Mouse (Mus musculus) neural tube, embryonic 11.5 days (tissue): Measurements from ENCODE around the gene Slc45a1. TPM values are rescaled to one million over a fixed set of nuclear protein-coding genes. Genes with fewer than 3 reads are reported as not detected.

Experiments used
- ATAC-seq: fragments of 200-750 bp; cut with Nextera tagmentation; 2 replicates; pipeline ENCODE4 v1.8.0; 2017; ENCODE audit warnings: moderate number of reproducible peaks, mild to moderate bottlenecking, moderate TSS enrichment, moderate library complexity; ENCODE audit not compliant: insufficient read depth, low FRiP score, low TSS enrichment
- DNase-seq: peaks from one replicate; pipeline ENCODE4 v3.0.0-alpha.2; 2015; ENCODE audit warnings: low spot score
- H3K27ac ChIP-seq: fragments of 300-500 bp; sonication (generic); 2 replicates; pipeline ENCODE4 v1.5.1; 2014; ENCODE audit warnings: low read depth, mild to moderate bottlenecking, low read length
- H3K27me3 ChIP-seq: fragments of 300-500 bp; sonication (generic); 2 replicates; pipeline ENCODE4 v1.6.1; 2014; ENCODE audit warnings: mild to moderate bottlenecking, low read length, mixed read lengths; ENCODE audit not compliant: control insufficient read depth, insufficient read depth
- H3K36me3 ChIP-seq: fragments of 300-500 bp; sonication (generic); 2 replicates; pipeline ENCODE4 v1.6.1; 2014; ENCODE audit warnings: mild to moderate bottlenecking, low read length, moderate library complexity, mixed read lengths; ENCODE audit not compliant: control insufficient read depth, insufficient read depth
- H3K4me1 ChIP-seq: fragments of 300-500 bp; sonication (generic); 2 replicates; pipeline ENCODE4 v1.6.1; 2014; ENCODE audit warnings: low read length, mixed read lengths; ENCODE audit not compliant: control insufficient read depth, insufficient read depth
- H3K4me2 ChIP-seq: fragments of 300-500 bp; sonication (generic); 2 replicates; pipeline ENCODE4 v1.6.1; 2014; ENCODE audit warnings: low read depth, mild to moderate bottlenecking, moderate library complexity
- H3K4me3 ChIP-seq: fragments of 300-500 bp; sonication (generic); 2 replicates; pipeline ENCODE4 v1.5.1; 2014; ENCODE audit warnings: low read depth, low read length
- H3K9ac ChIP-seq: fragments of 300-500 bp; sonication (generic); 2 replicates; pipeline ENCODE4 v1.6.1; 2014; ENCODE audit warnings: mild to moderate bottlenecking, low read length
- H3K9me3 ChIP-seq: fragments of 300-500 bp; sonication (generic); 2 replicates; pipeline ENCODE4 v1.6.1; 2016; ENCODE audit warnings: low read length; ENCODE audit not compliant: control insufficient read depth
- WGBS: fragments of 180-500 bp; shearing (Covaris S2); extraction: QIAGEN DNeasy Blood & Tissue Kit; methylation state at CpG from one replicate; pipeline ENCODE4 v1.1.7; 2014; 5-methylcytosine and 5-hydroxymethylcytosine counted together
- polyA plus RNA-seq: library from polyadenylated mRNA; unstranded; fragments of >200 nt; fragmentation: Nextera tagmentation; extraction: Ambion mirVana; gene quantifications from 2 replicates; pipeline ENCODE4 v1.2.1, GENCODE M21; 2014

Gene Slc45a1
- polyA plus RNA-seq, 1 experiment from 2014 or later, result 8.8 TPM

- no peak overlapping the region for H3K27ac ChIP-seq
- no peaks in the 10 kb centered on the region for H3K27me3 ChIP-seq
- H3K4me1 ChIP-seq, result peaks cover 12% of the 10 kb centered on the region
- DNase-seq, result no peak
- H3K4me2 ChIP-seq, result no peak overlapping the region
- H3K9ac ChIP-seq, result no peak overlapping the region
- H3K36me3 ChIP-seq, result no peaks in the 10 kb centered on the region
- ATAC-seq, result no peak
- WGBS, result 63% methylated on average over 7 of the region's 8 CpGs
- H3K4me3 ChIP-seq, result no peak overlapping the region
- H3K9me3 ChIP-seq, result no peaks in the 10 kb centered on the region
These were observed 34.0 kb upstream of the Slc45a1 start for GRCm38 (mm10) chr4:150685778-150686493.

- Histone ChIP-seq H3K4me1 (peaks cover 12% of the 10 kb centered on the region), H3K27ac (no peak overlapping the region), H3K27me3 (no peaks in the 10 kb centered on the region), H3K36me3 (no peaks in the 10 kb centered on the region), H3K4me3 (no peak overlapping the region), H3K4me2 (no peak overlapping the region), H3K9ac (no peak overlapping the region), H3K9me3 (no peaks in the 10 kb centered on the region)
- DNase-seq (no peak), ATAC-seq (no peak)
- 52% methylated on average over 15 of the region's 15 CpGs for WGBS
These were observed 33.2 kb upstream of the Slc45a1 start for GRCm38 (mm10) chr4:150685043-150685777.

GRCm38 (mm10) chr4:150680373-150680772 lies 28.4 kb upstream of the Slc45a1 start:
- WGBS, result 79% methylated on average over 5 of the region's 5 CpGs
- no peak overlapping the region for H3K9ac ChIP-seq
- H3K27ac ChIP-seq, result no peak overlapping the region
- H3K36me3 ChIP-seq, result no peaks in the 10 kb centered on the region
- no peaks in the 10 kb centered on the region for H3K27me3 ChIP-seq
- no peak for ATAC-seq
- peaks cover 14% of the 10 kb centered on the region for H3K4me1 ChIP-seq
- no peak overlapping the region for H3K4me2 ChIP-seq
- no peaks in the 10 kb centered on the region for H3K9me3 ChIP-seq
- no peak for DNase-seq
- no peak overlapping the region for H3K4me3 ChIP-seq

DNA sequence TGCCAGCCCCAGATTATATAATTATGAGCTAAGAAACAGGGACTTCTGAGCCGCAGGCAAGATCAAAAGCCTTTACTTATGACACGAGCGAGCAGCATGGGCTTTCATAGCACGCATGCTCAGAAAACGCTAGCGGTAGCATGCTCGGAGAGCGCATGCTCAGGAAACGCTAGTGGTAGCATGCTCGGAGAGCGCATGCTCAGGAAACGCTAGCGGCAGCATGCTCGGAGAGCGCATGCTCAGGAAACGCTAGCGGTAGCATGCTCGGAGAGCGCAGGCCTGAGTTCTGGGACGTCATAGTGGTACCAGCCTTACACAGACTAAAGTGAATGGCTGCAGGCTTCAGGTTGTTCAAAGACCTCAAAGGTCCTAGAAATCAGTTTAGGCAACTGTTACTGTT lies 26.8 kb upstream of the Slc45a1 start:
- H3K9me3 ChIP-seq, result no peaks in the 10 kb centered on the region
- DNase-seq (no peak), ATAC-seq (no peak)
- H3K27ac ChIP-seq, result 0 out of 2 replicates have a peak overlapping the region, but pooled peaks have one; percentile 35
- H3K36me3 ChIP-seq, result no peaks in the 10 kb centered on the region
- no peak overlapping the region for H3K4me3 ChIP-seq
- no peaks in the 10 kb centered on the region for H3K27me3 ChIP-seq
- peaks cover 10% of the 10 kb centered on the region for H3K4me1 ChIP-seq
- H3K9ac ChIP-seq, result no peak overlapping the region
- no peak overlapping the region for H3K4me2 ChIP-seq
- 97% methylated on average over 20 of the region's 20 CpGs for WGBS

- ATAC-seq (peak; percentile 52), DNase-seq (no peak)
- 3% methylated on average over 2 of the region's 4 CpGs for WGBS
- Histone ChIP-seq H3K9me3 (no peaks in the 10 kb centered on the region), H3K36me3 (no peaks in the 10 kb centered on the region), H3K27me3 (no peaks in the 10 kb centered on the region), H3K4me2 (no peak overlapping the region), H3K4me3 (no peak overlapping the region), H3K9ac (no peak overlapping the region), H3K27ac (peak overlapping the region; percentile 40), H3K4me1 (peaks cover 10% of the 10 kb centered on the region)
These were observed 25.9 kb upstream of the Slc45a1 start for GRCm38 (mm10) chr4:150677846-150678224.

DNA sequence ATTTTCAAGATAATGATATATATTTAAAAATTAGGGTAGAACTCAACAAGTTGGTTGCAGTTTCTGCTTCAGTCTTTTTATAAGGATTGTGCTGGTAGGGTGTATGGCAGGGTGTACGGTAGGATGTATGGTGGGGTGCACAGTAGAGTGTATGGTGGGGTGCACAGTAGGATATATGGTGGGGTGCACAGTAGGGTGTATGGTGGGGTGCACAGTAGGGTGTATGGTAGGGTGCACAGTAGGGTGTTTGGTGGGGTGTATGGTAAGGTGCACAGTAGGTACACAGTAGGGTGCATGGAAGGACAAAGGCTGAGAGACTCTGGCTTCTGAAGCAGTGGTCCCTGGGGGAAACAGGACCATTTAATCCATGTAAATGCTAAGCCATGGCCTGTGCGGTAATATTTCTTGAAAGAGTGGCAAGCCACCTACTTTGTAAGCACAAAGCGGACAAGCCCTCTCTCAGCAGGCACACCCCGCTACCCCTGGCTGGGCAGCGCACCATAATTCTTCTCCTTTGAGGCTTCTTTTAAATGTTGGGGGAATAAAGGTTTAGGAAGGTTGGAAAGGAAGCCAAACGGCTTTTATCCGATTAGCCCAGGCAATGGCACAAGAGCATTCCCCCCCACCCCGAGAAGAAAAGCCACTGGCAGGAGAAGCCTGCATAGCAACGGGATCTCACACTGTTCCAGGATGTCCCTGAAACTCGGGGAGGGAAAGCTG lies 25.3 kb upstream of the Slc45a1 start:
- Histone ChIP-seq H3K4me2 (no peak overlapping the region), H3K9ac (no peak overlapping the region), H3K4me1 (peaks cover 10% of the 10 kb centered on the region), H3K27me3 (no peaks in the 10 kb centered on the region), H3K9me3 (no peaks in the 10 kb centered on the region), H3K4me3 (no peak overlapping the region), H3K27ac (peak overlapping the region; percentile 79), H3K36me3 (no peaks in the 10 kb centered on the region)
- ATAC-seq (peak; percentile 70), DNase-seq (peak; percentile 62)
- 23% methylated on average over 10 of the region's 10 CpGs for WGBS

DNA sequence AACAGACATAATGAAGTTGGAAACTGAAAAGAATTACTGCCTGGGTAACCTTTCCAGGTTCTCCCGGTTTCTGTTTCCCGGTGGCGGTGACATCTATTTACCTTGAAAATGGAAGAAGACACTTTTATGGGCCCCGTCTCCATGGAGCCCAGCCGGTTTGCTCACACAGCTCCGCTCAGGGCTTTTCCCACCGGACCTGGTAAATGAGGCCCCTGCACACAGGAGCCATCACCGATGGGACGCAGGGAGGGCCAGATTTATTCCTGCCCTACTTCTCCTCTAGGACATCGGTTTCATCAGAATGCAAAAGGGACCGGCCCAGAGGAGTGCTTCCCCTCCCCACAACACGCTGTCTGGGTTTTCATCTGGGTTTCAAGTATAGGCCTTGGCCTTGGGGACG lies 24.1 kb upstream of the Slc45a1 start:
- Histone ChIP-seq H3K4me3 (no peak overlapping the region), H3K36me3 (no peaks in the 10 kb centered on the region), H3K9me3 (no peaks in the 10 kb centered on the region), H3K9ac (no peak overlapping the region; the same call in 1 of the 2 replicates), H3K27ac (peak overlapping the region; percentile 79), H3K4me1 (peaks cover 10% of the 10 kb centered on the region), H3K27me3 (no peaks in the 10 kb centered on the region), H3K4me2 (no peak overlapping the region)
- peak; percentile 69 for DNase-seq
- 35% methylated on average over 13 of the region's 13 CpGs for WGBS
- ATAC-seq, result peak; percentile 70

GRCm38 (mm10) chr4:150675274-150675673 lies 23.3 kb upstream of the Slc45a1 start:
- ATAC-seq, result peak; percentile 5; the same call in 1 of the 2 replicates

More at GRCm38 (mm10) chr4:150675274-150675673, 23.3 kb upstream of the Slc45a1 start:
- 76% methylated on average over 10 of the region's 10 CpGs for WGBS
- Histone ChIP-seq H3K4me1 (peaks cover 10% of the 10 kb centered on the region), H3K27ac (peak overlapping the region; percentile 79), H3K4me2 (no peak overlapping the region), H3K4me3 (no peak overlapping the region), H3K27me3 (no peaks in the 10 kb centered on the region), H3K36me3 (no peaks in the 10 kb centered on the region), H3K9ac (no peak overlapping the region), H3K9me3 (no peaks in the 10 kb centered on the region)
- peak; percentile 38 for DNase-seq
